Mouse (Mus musculus): ENCODE measurements around the gene Pmm2. TPM values are rescaled to one million over a fixed set of nuclear protein-coding genes. Genes with fewer than 3 reads are reported as not detected.

Gene Pmm2
- total RNA-seq (2017), result 42.3 and 48.4 TPM in 2 replicates

DNA sequence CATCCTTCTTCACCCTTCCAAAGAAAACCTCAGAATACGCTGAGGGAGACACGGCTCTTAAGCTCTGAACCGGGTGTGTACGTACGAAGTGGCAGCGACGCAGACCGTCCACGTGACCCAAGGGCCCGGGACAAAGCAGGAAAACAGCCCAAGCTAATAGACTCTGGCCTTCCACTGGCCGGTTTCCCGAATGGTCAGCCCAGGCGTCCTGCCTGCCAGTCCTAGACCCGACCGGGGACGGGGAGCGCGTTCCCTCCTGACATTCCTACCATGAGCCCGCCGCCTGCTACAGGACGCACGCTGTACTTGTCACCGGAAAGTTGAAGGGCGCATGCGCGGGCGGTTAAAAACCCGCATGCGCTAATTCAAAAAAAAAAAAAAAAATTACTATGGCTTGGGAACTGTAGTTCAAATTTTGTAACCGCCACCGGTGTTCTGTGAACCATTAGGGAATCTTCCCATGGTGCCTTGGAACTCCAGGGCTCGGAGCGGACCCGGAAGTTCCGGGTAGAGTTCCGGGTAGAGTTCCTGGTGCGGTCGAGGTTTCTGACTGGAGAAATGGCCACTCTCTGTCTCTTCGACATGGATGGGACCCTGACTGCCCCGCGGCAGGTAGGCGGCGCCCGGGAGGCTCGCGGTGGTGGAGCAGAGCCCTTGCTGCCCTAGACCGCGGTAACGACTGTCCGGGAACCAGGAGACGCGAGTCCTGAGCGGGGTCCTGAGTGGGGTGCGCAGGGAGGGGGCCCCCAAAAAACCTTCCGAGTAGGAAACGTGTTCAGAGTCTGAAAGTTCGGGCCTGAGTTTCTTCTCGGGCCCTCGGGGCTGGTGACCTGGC lies at the start of gene Pmm2, which contains the start of gene Tmem186:
TSS of gene Pmm2 (plus strand) at position 458 of the 835 bp plus-strand sequence.
TSS of gene Tmem186 (minus strand) at position 496 of the 835 bp plus-strand sequence.
- peak; percentile 79 for ATAC-seq (replicated peaks; ENCODE audit: low read depth, poor library complexity, severe bottlenecking)

DNA sequence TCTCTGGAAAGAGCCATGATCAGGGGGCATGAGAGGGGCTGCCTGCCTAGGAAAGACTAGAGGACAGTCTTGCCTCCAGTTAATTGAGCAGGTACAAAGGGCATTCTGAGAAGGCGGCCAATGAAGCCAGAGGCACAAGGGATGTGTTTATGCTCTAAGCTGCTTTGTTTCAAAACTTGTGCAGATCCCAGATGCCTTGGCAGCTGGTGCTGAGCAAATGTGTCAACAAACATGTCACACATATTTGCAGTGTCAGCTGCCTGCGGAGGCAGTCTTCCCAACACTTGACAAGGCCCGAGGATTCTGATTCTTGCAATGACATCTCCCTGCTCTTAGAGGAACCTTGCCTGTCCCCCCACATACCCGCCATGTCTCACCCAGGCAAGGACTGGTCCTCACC lies 42.1 kb upstream of the Pmm2 start:
- no peak for ATAC-seq (replicated peaks; ENCODE audit: low read depth, poor library complexity, severe bottlenecking)

DNA sequence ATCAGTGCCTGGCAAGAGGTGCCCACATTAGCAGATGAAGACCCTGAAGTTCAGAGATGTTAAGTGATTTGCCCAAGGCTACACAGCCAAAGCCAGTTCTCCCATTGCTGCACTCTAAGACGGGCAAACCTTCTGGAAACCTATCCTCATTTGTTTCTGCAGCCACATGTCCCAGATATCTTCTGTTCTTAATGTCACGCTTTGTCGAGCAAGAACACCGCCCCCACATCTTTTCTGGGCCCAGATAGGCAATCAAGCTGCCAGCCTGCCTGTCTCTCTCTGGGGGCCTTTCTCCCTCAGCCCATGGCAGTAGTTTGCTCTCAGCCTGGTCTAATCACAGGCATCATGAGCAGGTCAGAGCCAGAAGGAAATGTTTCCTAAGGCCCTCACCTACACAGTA lies 41.1 kb upstream of the Pmm2 start:
- no peak for ATAC-seq (replicated peaks; ENCODE audit: low read depth, poor library complexity, severe bottlenecking)

DNA sequence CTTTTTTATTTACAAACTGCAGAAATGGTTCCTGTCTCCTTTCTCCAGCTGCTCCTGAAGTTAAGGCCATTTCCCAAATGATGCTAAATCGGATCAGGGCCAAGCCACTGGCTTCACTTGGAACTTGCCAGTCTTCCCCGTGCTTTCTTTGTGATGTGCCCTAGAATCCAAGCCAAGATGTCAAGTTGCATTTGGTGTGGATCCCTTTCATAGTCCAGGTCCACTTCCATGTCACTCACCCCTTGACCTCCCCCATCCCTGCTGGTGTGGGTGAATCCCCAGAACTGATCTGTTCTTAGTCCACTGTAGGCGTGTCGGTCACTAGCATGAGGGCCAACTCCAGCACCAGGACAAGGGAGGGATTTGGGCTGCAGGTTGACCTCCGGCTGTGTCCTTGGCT lies 40.0 kb upstream of the Pmm2 start:
- ATAC-seq (replicated peaks; ENCODE audit: low read depth, poor library complexity, severe bottlenecking), result no peak

DNA sequence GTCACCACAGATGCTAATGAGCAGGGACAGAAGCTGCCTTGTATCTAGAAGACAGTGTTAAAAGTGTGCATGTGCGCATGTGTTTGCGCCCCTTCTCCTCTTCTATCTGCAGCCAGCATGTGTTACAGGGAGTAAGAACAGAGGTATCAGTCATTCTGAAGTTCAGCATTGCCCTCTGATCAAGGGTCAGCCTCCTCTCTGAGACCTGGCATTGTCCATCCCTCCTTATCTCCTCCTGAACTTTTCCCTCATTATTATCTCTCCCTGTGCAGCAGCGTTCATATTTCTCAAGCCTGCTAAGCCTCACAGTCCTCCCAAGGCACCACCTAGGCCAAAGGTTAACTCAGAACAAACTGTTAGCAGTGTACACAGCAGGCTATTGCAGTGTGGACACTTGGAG lies 33.7 kb upstream of the Pmm2 start:
- peak; percentile 52; the same call in 1 of the 2 replicates for ATAC-seq (replicated peaks; ENCODE audit: low read depth, poor library complexity, severe bottlenecking)

DNA sequence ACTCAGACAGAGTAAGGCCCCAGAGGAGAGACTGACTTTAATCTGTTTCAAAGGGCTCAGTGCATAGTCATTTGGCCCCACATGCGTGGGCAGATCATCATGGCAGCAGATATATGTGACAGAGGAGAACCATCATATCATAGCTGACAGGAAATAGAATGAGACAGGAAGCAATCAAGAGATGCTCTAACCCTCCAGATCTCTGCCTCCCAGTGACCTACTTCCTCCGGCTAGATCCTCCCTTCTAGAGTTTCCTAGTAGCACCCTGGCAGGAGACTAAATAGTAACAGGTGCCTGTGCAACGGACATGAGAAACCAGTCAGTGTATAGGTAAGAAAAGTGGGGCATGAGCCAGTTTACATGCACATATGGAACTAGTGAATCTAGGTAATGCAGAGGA lies 27.1 kb upstream of the Pmm2 start:
- ATAC-seq (replicated peaks; ENCODE audit: low read depth, poor library complexity, severe bottlenecking), result no peak

DNA sequence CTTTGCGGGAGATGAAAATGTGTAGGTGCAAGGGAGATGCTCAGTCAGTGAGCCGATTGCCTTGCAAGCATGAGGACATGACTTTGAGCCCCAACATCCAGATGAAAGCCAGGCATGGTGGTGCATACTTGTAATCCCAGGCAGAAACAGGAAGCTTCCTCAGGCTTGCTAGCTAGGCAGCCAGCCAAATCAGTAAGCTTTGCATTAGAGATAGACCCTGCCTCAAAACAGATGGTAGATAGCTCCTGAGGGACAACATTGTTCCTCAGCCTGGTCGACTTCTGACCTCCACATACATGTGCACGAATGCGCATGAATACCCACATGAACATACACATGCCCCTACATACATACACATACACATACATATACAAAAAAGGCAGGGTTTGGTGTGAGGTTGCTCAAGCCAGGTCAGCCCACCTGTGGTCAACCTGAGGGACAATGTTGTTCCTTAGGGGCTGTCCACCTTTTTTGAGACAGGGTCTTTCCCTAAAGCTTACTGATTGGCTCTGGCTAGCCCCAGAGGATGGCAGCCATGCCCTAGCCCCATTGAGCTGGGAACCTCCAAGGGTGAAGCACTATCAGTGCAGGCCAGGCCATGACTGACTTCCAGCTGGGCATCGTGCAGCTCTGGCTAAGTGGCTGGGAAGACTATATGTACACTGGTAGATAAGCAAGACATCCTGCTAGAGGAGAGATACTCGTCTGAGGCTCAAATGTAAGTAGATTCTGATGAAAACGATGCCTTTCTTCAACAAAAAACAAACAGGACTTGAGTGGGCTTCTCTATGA lies 25.1 kb upstream of the Pmm2 start:
- ATAC-seq (replicated peaks; ENCODE audit: low read depth, poor library complexity, severe bottlenecking), result peak; percentile 79

DNA sequence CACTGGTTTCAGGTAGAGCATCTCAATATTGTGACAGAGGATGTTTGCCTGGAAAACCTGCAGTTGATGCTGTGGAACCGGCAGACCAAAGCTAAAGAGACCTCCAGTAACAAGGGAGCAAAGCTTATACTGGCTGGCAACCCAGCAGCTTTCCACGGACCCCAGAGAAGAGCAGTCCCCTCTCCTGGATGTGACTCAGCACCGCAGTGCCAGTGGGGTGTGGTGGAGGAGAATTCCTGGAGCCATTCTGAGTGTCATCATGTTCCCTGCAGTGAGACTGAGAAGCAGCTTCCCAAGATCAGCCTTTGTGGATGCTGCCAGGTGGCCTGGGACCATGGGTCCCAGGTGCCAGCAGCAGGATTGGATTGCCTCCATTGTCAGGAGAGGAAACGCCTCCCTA lies 24.4 kb upstream of the Pmm2 start:
- ATAC-seq (replicated peaks; ENCODE audit: low read depth, poor library complexity, severe bottlenecking), result no peak

DNA sequence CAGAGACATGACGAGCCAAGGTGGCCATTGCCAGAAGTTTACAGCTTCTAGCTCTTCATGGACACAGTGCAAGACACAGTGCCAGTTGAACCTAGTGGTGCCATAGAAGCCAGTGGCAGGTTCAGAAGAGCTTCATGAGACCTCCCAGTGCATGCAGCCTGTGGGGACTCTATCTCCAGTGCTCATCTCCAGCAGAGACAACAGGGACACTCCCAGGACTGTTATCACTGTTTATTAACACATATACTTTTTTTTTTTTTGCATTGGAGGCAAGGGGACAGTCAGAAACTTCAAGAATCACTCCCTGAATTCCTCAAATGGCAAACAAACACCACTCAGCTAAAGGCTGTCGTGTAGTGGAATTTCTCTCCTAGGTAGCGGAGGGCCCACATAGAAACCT lies 24.0 kb upstream of the Pmm2 start:
- ATAC-seq (replicated peaks; ENCODE audit: low read depth, poor library complexity, severe bottlenecking), result no peak

DNA sequence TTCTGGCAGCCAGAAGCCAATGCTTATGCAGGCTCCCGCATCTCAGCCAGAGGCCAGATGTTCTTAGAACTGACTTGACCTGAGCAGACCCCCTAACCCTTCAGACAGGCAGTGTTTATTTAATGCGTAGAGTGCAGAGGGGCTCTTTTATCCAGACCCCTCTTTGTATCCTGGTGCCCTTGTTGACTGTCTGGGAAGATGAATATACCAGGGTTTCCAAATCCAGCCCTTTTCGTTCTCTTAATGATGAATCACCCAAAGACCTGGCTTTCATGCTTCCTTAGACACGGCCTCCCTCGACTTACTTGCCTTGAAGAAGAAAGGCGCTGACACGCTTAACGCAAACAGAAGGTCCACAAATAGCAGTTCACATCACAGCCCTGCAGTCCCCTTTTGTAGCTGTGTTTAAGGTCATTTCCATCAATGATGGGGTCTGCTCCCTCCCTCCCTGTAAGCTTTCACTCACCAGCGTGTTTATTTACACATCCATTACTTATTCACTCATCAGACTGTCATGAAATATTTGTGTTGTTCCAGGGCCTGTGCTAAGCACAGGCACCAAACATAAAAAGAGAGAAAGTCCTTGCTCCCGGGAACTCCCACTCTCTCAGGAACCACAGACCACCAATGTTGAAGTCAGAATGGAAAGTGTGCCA lies 17.7 kb upstream of the Pmm2 start:
- no peak for ATAC-seq (replicated peaks; ENCODE audit: low read depth, poor library complexity, severe bottlenecking)

DNA sequence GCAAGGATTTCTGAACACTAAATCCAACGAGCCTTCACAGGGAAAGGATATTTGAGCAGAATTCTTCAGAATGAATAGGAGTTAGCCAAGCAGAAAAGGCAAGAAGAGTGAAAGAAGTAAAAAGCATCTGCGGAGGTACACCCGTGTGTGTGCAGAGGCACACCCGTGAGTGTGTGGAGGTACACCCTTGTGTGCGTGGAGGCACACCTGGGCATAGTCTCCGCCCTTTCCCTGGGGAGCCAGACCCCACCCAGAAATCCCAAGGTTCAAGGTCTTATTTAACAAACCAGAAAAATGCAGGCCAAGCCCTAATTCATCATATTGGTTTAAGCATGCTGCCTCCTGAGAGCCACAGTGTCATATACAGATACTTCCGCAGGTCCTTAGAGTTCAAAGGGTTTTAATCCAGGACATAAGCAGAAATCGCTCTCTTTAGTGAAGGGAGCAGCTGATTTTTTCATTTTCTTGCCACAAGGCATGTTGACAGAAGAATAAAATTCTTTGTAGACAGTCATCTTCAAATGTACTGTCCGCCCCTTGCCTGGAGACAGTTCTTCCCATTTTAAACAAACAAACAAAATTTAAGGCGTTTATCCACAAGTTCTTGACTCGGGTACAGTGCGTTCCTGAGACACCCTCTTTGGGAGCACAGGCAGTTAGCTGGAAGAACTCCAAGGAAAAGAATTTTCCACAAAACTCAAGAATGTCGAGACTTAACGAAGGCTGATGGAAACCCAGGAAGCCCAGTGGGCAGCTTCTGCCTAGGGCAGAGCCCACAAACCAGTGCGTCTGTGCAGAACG lies 17.0 kb upstream of the Pmm2 start:
- ATAC-seq (replicated peaks; ENCODE audit: low read depth, poor library complexity, severe bottlenecking), result no peak

DNA sequence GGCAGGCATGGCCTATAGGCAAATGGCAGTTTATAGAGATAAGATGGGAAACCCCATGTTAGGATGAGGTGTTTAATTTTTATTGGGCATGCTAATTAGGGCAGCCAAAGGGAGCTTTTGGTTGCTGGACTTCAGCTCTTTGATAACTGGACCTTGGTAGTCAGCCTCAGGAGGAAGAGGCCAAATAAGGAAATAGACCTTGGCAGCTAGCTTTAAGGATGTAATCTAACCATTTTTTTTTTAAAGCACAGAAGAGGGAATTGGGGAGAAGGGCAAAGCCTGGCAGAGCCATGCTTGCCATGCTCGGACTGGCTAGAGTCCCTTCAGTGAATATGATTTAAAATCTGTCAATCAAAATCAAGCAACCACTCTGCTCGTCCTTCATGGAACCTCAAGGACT lies 7.1 kb upstream of the Pmm2 start:
- no peak for ATAC-seq (replicated peaks; ENCODE audit: low read depth, poor library complexity, severe bottlenecking)

DNA sequence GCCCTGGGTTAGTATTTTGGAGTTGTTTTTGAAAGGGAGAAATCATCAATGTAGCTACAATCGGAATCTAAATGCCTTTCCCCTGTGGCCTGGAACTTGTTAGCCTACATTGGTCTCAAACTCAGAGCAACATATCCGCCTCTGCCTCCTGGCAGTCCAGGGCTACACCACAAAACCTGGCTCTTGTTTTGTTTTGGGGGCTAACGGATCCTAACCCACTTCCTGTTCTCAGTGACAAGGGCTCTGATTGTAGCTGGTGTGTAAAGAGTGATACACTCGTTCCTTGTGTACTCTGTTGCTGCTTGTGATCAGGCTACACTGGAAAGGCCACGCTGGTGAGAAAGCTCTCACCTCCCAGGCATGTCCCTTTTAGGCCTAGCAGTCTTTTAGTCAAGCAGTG lies 6.0 kb upstream of the Pmm2 start:
- ATAC-seq (replicated peaks; ENCODE audit: low read depth, poor library complexity, severe bottlenecking), result peak; percentile 80

DNA sequence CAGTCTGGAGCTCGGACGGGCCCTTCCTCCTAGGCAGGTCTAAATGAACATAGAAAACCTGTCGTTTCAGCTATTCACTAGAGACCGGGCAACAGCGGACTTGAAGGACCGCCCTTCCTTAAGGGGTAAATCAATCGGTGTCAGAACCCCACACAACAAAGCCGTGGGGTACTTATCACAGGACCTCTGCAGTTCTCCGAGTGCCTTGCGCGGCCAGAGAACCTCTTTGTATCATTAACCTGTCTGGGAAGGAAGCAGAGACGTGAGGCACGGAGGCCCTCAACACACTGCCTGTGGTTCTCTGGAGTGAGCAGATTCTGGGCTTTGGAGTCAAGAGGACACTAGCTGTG lies 632 bp upstream of the Pmm2 start:
- peak; percentile 33 for ATAC-seq (replicated peaks; ENCODE audit: low read depth, poor library complexity, severe bottlenecking)

DNA sequence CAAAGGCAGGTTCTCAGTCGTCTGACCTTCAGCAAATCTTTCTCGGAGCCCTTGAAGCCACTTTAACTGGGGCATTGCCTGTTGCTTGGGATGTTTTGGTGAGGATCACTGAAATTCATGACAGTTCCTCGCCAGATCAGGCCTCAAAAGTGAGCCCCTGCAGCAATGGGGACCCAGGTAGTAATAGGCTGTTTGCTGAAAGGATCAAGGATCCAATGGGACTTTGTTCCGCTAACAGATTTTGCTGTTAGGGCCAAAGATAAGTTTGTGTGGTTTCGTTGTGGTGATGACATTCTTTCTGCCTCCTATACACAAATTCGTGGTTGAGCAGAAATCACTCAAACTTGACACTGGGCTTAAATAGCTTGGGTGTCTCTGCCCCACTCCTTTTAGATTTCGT lies 657 bp downstream of the Pmm2 start:
- 0 out of 2 replicates have a peak, but pooled peaks have one; percentile 5 for ATAC-seq (replicated peaks; ENCODE audit: low read depth, poor library complexity, severe bottlenecking)

DNA sequence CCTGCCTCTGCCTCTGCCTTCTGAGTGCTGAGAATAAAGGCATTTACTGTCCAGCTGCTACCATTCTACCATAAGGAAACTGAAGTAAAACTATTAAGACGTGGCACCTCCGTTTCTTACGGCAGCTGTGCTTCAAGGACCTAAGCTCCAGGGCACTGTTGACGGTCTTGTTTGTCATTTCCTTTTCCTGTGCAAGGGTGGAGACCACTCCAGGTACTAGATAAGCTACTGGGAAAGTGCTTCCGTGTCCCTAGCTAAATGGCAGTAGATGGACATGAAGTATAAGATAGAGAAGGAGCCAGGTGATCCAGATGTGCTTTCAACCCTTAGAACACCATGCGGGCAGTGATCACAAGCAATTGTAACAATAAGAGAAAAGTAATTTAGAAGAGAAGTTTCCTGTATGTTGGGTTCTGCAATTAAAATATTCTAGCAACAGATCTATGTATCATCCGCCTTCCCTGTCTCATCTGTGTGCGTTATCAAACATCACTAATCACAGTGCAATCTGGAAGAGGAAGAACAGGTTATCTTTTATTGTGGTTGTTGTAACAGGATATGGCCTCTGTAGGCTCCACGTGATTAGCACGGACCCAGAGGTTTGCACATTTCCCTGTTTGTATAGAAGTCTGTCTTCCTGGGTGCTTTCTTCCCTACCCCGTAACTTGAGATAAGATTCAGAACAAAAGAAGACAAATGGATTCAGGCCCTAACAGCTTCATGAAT lies 2.2 kb downstream of the Pmm2 start:
- no peak for ATAC-seq (replicated peaks; ENCODE audit: low read depth, poor library complexity, severe bottlenecking)

DNA sequence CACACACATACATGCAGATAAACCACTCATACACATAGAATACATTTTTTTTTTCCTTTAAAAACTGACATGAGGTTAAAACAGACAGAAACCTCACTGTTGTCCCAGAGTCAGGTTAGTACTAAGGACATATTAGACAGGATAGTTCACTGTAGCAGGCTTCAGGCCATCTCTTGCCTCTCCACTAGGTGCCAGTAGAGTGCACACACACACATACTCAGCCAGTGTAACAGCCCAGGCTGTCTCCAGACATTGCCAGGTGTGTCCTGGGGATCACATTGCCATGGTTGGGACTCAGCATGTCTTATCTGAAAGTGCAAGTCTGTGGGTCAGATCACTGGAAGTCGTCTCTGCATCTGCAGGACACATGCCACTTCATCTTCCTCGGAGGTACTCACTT lies 6.4 kb downstream of the Pmm2 start:
- peak; percentile 98 for ATAC-seq (replicated peaks; ENCODE audit: low read depth, poor library complexity, severe bottlenecking)

DNA sequence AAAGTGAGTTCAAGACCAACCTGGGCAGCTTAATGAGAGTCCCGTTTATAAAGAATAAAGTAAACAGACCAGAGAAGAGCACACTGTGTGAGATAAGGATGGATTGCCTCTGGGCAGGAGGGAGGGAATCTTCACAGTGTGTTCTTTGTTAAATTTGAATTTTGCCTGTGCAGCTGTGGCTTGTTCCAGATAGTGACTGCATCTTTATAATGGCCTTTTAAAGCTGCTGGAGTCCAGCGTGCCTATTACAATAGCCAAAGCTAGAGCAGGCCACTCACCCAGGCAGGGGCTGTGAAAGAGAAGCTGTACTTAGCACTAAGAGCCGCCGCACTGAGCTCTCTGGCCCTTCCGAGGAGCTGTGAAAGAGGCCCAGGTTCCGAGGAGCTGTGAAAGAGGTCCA lies 8.1 kb downstream of the Pmm2 start:
- no peak for ATAC-seq (replicated peaks; ENCODE audit: low read depth, poor library complexity, severe bottlenecking)

DNA sequence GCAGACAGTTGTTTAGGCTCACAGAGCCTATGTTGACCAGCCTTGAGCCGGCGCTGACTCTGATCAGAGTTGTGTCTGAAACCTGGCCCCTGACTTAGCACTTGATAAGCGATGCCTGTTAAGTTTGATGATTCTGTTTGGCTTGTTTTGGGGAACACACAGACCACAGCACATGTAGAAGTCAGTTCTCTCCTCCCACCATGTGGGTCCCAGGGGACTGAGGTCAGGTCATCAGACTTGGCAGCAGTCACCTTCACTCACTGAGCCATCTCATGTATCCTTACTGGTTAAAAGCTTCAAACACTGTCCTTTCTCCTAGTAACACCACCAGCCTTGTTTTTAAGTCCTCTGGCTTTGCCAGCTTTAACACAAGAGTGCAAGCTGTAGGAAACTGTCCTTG lies 12.5 kb downstream of the Pmm2 start:
- ATAC-seq (replicated peaks; ENCODE audit: low read depth, poor library complexity, severe bottlenecking), result no peak

Data from common myeloid progenitor, adult 5-6 weeks (primary cell).